Mouse (Mus musculus): ENCODE measurements around the gene Tal1.

Tal1 gene

GRCm38 (mm10) chr4:115111167-115111566 lies 54.9 kb downstream of the Tal1 start:
- DNase-seq (ENCODE audit: low read depth, low spot score), result no peak

GRCm38 (mm10) chr4:115113266-115113665 lies 57.0 kb downstream of the Tal1 start:
- DNase-seq (ENCODE audit: low read depth, low spot score), result no peak

GRCm38 (mm10) chr4:115119642-115120041 lies 63.4 kb downstream of the Tal1 start:
- no peak for DNase-seq (ENCODE audit: low read depth, low spot score)

GRCm38 (mm10) chr4:115121162-115121561 lies 64.9 kb downstream of the Tal1 start:
- no peak for DNase-seq (ENCODE audit: low read depth, low spot score)
